24 mouse cellular contexts compared by ENCODE assay signal in the genomic region with DNA sequence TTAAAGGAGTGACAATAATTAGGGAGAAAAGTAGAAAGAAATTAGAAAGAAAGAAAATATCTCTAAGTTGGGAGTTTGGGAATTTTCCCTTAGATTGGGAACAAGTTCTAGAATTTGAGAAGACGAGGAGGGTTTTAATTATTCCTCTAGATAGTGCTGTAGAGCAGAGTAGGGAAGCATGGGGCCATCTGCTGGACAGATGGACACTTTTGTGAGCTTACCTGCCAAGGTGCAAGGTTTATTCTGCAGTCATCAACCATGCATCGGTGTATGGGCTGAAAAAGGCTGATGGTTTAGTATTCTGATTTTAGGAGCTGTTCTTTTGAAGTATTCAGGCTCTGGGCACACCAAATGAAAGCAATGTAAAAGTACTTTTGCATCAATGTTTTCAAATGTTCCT.
DNase-seq lines count a peak whose midpoint lies in the region; ATAC-seq and TF ChIP-seq lines count a peak whose summit lies in the region.
"Had no signal": no experiment of that assay in that cellular context is flagged by ENCODE, and none has a peak within 500 bp of the region (broad histone marks: within the 10 kb centered on the region; RNA-seq: fewer than 3 reads in every experiment).

No protein-coding gene starts in this region.

- no peaks in the 10 kb centered on the region for H3K9me3 ChIP-seq in kidney, postnatal 0 days (replicated peaks; ENCODE audit: low read length)
- H3K9me3 ChIP-seq: embryonic facial prominence, embryonic 12.5 days; forebrain, embryonic 12.5 days; heart, embryonic 15.5 days; limb, embryonic 15.5 days; liver, embryonic 15.5 days; lung, embryonic 15.5 days; midbrain, embryonic 10.5 days had no signal

- no peaks in the 10 kb centered on the region for H3K27me3 ChIP-seq in kidney, postnatal 0 days (ENCODE audit: insufficient read depth, low read length)
- H3K27me3 ChIP-seq: embryonic facial prominence, embryonic 12.5 days; forebrain, embryonic 12.5 days; heart, embryonic 15.5 days; limb, embryonic 15.5 days; liver, embryonic 15.5 days; lung, embryonic 15.5 days had no signal

- H3K4me1 ChIP-seq in kidney, postnatal 0 days (replicated peaks; ENCODE audit: insufficient read depth, low read length), result no peaks in the 10 kb centered on the region
- H3K4me1 ChIP-seq: embryonic facial prominence, embryonic 12.5 days; forebrain, embryonic 12.5 days; heart, embryonic 15.5 days; limb, embryonic 15.5 days; liver, embryonic 15.5 days; lung, embryonic 15.5 days; midbrain, embryonic 10.5 days had no signal

- peak; percentile 21; the same call in 1 of the 2 replicates for TF ChIP-seq CTCF in kidney, postnatal 0 days (IDR thresholded peaks at IDR 0.05; ENCODE audit: low read depth)

- H3K9ac ChIP-seq in kidney, postnatal 0 days (ENCODE audit: low read depth, low read length), result no peak overlapping the region
- H3K9ac ChIP-seq: embryonic facial prominence, embryonic 12.5 days; forebrain, embryonic 12.5 days; heart, embryonic 15.5 days; hindbrain, embryonic 14.5 days; limb, embryonic 15.5 days; liver, embryonic 15.5 days; lung, embryonic 15.5 days had no signal

- H3K4me2 ChIP-seq in kidney, postnatal 0 days (ENCODE audit: low read length), result no peak overlapping the region
- H3K4me2 ChIP-seq: embryonic facial prominence, embryonic 12.5 days; forebrain, embryonic 12.5 days; heart, embryonic 15.5 days; hindbrain, embryonic 14.5 days; limb, embryonic 15.5 days; liver, embryonic 15.5 days; lung, embryonic 15.5 days had no signal

- no peaks in the 10 kb centered on the region for H3K36me3 ChIP-seq in kidney, postnatal 0 days (ENCODE audit: insufficient read depth, low read length)
- H3K36me3 ChIP-seq: embryonic facial prominence, embryonic 12.5 days; forebrain, embryonic 12.5 days; heart, embryonic 15.5 days; limb, embryonic 15.5 days; liver, embryonic 15.5 days; lung, embryonic 15.5 days; midbrain, embryonic 10.5 days had no signal

- H3K4me3 ChIP-seq in kidney, postnatal 0 days (replicated peaks; ENCODE audit: low read depth, low read length), result no peak overlapping the region
- H3K4me3 ChIP-seq: embryonic facial prominence, embryonic 12.5 days; forebrain, embryonic 12.5 days; heart, adult 2 months; heart, embryonic 15.5 days; limb, embryonic 15.5 days; liver, embryonic 15.5 days; lung, embryonic 15.5 days; midbrain, embryonic 10.5 days had no signal

- 70% methylated on average over 2 of the region's 2 CpGs for WGBS in kidney, postnatal 0 days

- no peak for DNase-seq in kidney, postnatal 0 days (ENCODE audit: low spot score)
- DNase-seq in kidney, adult 11 months, result no peak
- DNase-seq in cerebellum, adult 11 months, result peak; percentile 41
- DNase-seq in cerebellum, adult 8-10 months, result peak; percentile 53
- DNase-seq in cerebellum, postnatal 36 days, result peak; percentile 57 to 61
- no peak for DNase-seq in urinary bladder, adult 2 months (ENCODE audit: low spot score)
- no peak for DNase-seq in liver
- DNase-seq: adrenal gland, postnatal 25 days; gastrocnemius, postnatal 25 days; heart, adult 2 months; heart, postnatal 36 days; kidney, adult 8-10 months; left cerebral cortex, postnatal 4 days; thymus, adult 2 months had no signal

- no peak for ATAC-seq in kidney, postnatal 0 days (replicated peaks; ENCODE audit: low FRiP score, low read depth)

- no peak overlapping the region for H3K27ac ChIP-seq in kidney, postnatal 0 days
- H3K27ac ChIP-seq: embryonic facial prominence, embryonic 12.5 days; forebrain, embryonic 12.5 days; heart, adult 2 months; heart, embryonic 15.5 days; hindbrain, embryonic 14.5 days; limb, embryonic 15.5 days; liver, embryonic 15.5 days; lung, embryonic 15.5 days; macrophage; midbrain, embryonic 10.5 days; stomach, postnatal 0 days had no signal

Comparison
In these comparisons a context has a peak if more than half of its experiments do, and no peak if none do; other contexts are left out.
1. DNase-seq: peak in cerebellum, adult 11 months (single experiment), cerebellum, adult 8-10 months (single experiment) and cerebellum, postnatal 36 days (2 of 2); none in kidney, postnatal 0 days (single experiment), kidney, adult 11 months (single experiment), urinary bladder, adult 2 months (single experiment) and liver (single experiment).